Mouse (Mus musculus) inflammation-experienced regulatory T-cells, adult 16 weeks (primary cell): ENCODE measurements around the gene Snip1. TPM values are rescaled to one million over a fixed set of nuclear protein-coding genes. Genes with fewer than 3 reads are reported as not detected.

Experiments
- polyA plus RNA-seq: library from polyadenylated mRNA; unstranded; fragments of 100-300 nt; shearing (Covaris generic); gene quantifications from one replicate; pipeline ENCODE4 v1.2.1, GENCODE M21; 2017

Snip1 gene
- 17.0 TPM for polyA plus RNA-seq

GRCm38 (mm10) chr4:125066490-125067370, at the start of gene Snip1:
Gene Snip1, plus strand, starts transcription at chr4:125066672.

GRCm38 (mm10) chr4:125065517-125066307, 760 bp upstream of the Snip1 start, which contains the start of gene Dnali1:
Gene Dnali1, minus strand, starts transcription at chr4:125065703.

GRCm38 (mm10) chr4:125084403-125085345, 18.2 kb downstream of the Snip1 start, which contains the start of gene Meaf6:
Gene Meaf6, plus strand, starts transcription at chr4:125085134.

Other genes with a start within 250 kb of the Snip1 start
- gene Yrdc, start 216.0 kb upstream of the Snip1 start, polyA plus RNA-seq, result 5.3 TPM
- 8.0 TPM for gene 1110065P20Rik, start 215.5 kb upstream of the Snip1 start, polyA plus RNA-seq
- 0.28 TPM for gene Maneal, start 204.5 kb upstream of the Snip1 start, polyA plus RNA-seq
- not detected for gene Epha10, start 185.8 kb upstream of the Snip1 start, polyA plus RNA-seq
- 21.0 TPM for gene 9930104L06Rik, start 129.6 kb upstream of the Snip1 start, polyA plus RNA-seq
- 16.5 TPM for gene Cdca8, start 127.4 kb upstream of the Snip1 start, polyA plus RNA-seq
- gene Rspo1, start 80.2 kb upstream of the Snip1 start, polyA plus RNA-seq, result not detected
- gene Gnl2, start 50.1 kb upstream of the Snip1 start, polyA plus RNA-seq, result 92.9 TPM
- gene Dnali1, start 969 bp upstream of the Snip1 start, polyA plus RNA-seq, result not detected
- gene Meaf6, start 18.5 kb downstream of the Snip1 start, polyA plus RNA-seq, result 64.3 TPM
- 23.3 TPM for gene Zc3h12a, start 61.2 kb downstream of the Snip1 start, polyA plus RNA-seq